Mouse (Mus musculus) lung, embryonic 14.5 days (tissue): ENCODE measurements around the gene Rab11fip5. TPM values are rescaled to one million over a fixed set of nuclear protein-coding genes. Genes with fewer than 3 reads are reported as not detected.
A peak's percentile ranks its signal among the peaks of the same experiment; 100 is the strongest.

Source experiments
- ATAC-seq: fragments of 200-750 bp; cut with Nextera tagmentation; 2 replicates; pipeline ENCODE4 v1.8.0; 2017; ENCODE audit warnings: mild to moderate bottlenecking, moderate TSS enrichment, moderate library complexity; ENCODE audit not compliant: insufficient read depth
- DNase-seq: peaks from one replicate; pipeline ENCODE4 v3.0.0-alpha.2; 2015
- H3K27ac ChIP-seq: fragments of 300-500 bp; sonication (generic); 2 replicates; pipeline ENCODE4 v1.5.1; 2014; ENCODE audit warnings: low read depth, mild to moderate bottlenecking, moderate library complexity
- H3K27me3 ChIP-seq: fragments of 300-500 bp; sonication (generic); 2 replicates; pipeline ENCODE4 v1.6.1; 2014; ENCODE audit warnings: low read length, control low read depth; ENCODE audit not compliant: insufficient read depth
- H3K36me3 ChIP-seq: fragments of 300-500 bp; sonication (generic); 2 replicates; pipeline ENCODE4 v1.6.1; 2014; ENCODE audit warnings: control low read depth; ENCODE audit not compliant: insufficient read depth
- H3K4me1 ChIP-seq: fragments of 300-500 bp; sonication (generic); 2 replicates; pipeline ENCODE4 v1.6.1; 2014; ENCODE audit warnings: antibody characterized with exemption, control low read depth; ENCODE audit not compliant: insufficient read depth
- H3K4me2 ChIP-seq: fragments of 300-500 bp; sonication (generic); 2 replicates; pipeline ENCODE4 v1.6.1; 2014; ENCODE audit warnings: mild to moderate bottlenecking
- H3K4me3 ChIP-seq: fragments of 300-500 bp; sonication (generic); 2 replicates; pipeline ENCODE4 v1.5.1; 2014; ENCODE audit warnings: low read depth, low read length
- H3K9ac ChIP-seq: fragments of 300-500 bp; sonication (generic); 2 replicates; pipeline ENCODE4 v1.6.1; 2014
- H3K9me3 ChIP-seq: fragments of 300-500 bp; sonication (generic); 2 replicates; pipeline ENCODE4 v1.6.1; 2016; ENCODE audit warnings: low read depth, low read length, control low read depth
- CTCF ChIP-seq: IDR thresholded peaks from 2 replicates; pipeline ENCODE4 v1.5.1; 2016; ENCODE audit warnings: antibody characterized with exemption, low read depth
- WGBS: fragments of 180-500 bp; shearing (Covaris S2); extraction: QIAGEN DNeasy Blood & Tissue Kit; methylation state at CpG from one replicate; pipeline ENCODE4 v1.1.7; 2014; 5-methylcytosine and 5-hydroxymethylcytosine counted together
- polyA plus RNA-seq: library from polyadenylated mRNA; unstranded; fragments of >200 nt; fragmentation: Nextera tagmentation; extraction: Ambion mirVana; gene quantifications from 2 replicates; pipeline ENCODE4 v1.2.1, GENCODE M21; 2014

Rab11fip5 gene
- polyA plus RNA-seq, 1 experiment from 2014 or later = 10.1 TPM

GRCm38 (mm10) chr6:85339273-85339901 lies 35.0 kb downstream of the Rab11fip5 start:
- no peaks in the 10 kb centered on the region for H3K9me3 ChIP-seq
- TF ChIP-seq CTCF = peak; percentile 76
- no peak overlapping the region for H3K4me2 ChIP-seq
- no peak overlapping the region for H3K27ac ChIP-seq
- no peaks in the 10 kb centered on the region for H3K4me1 ChIP-seq
- no peak overlapping the region for H3K9ac ChIP-seq
- DNase-seq (peak; percentile 59), ATAC-seq (no peak)
- no peak overlapping the region for H3K4me3 ChIP-seq
- no peaks in the 10 kb centered on the region for H3K27me3 ChIP-seq
- WGBS = 54% methylated on average over 1 of the region's 1 CpGs
- H3K36me3 ChIP-seq = peaks cover 5% of the 10 kb centered on the region; the same call in 1 of the 2 replicates

DNA sequence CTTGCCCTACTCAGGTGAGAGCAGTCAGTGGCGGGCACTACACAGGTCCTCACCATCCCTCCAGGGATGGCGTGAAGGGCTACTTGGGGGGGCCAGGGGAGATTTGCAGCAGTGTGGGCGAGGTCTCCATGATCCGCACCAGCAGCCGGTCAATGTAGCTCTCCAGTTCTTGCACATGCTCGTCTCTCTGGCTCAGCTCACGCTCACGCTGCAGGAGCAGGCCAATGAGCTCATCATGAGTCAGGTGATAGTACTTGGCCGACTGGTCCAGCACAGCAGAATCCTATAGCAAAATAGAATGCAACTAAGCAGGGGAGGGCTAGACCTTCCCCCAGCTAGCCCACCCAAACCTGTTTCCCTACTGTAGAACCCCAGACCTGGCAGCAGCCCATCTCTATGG lies 37.5 kb downstream of the Rab11fip5 start:
- no peaks in the 10 kb centered on the region for H3K27me3 ChIP-seq
- H3K9me3 ChIP-seq = no peaks in the 10 kb centered on the region
- H3K27ac ChIP-seq = no peak overlapping the region
- no peak overlapping the region for H3K9ac ChIP-seq
- H3K4me3 ChIP-seq = no peak overlapping the region
- ATAC-seq = no peak
- H3K36me3 ChIP-seq = peaks cover 5% of the 10 kb centered on the region; the same call in 1 of the 2 replicates
- H3K4me1 ChIP-seq = no peaks in the 10 kb centered on the region
- 79% methylated on average over 9 of the region's 9 CpGs for WGBS
- no peak for DNase-seq
- no peak overlapping the region for H3K4me2 ChIP-seq
- TF ChIP-seq CTCF = no peak

DNA sequence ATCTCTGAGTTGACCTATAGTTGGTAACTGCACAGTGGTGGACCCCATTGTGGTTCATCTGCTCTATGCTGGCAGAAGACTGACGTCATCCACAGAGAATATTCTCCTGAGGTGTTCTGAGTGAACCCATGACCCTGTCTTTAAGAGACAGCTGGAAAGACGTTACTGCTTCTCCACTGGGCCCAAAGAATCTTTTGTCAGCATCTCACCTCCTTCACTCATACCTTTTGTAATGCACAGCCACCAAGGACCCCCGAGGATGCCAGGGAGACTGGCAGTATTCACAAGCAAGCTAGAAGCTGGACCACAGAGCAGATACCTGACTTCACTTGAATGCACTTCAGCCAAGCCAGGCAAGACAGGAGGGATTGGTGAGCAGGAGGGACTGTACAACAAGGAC lies 39.1 kb downstream of the Rab11fip5 start:
- H3K4me1 ChIP-seq = no peaks in the 10 kb centered on the region
- TF ChIP-seq CTCF = no peak
- 59% methylated on average over 3 of the region's 3 CpGs for WGBS

DNA sequence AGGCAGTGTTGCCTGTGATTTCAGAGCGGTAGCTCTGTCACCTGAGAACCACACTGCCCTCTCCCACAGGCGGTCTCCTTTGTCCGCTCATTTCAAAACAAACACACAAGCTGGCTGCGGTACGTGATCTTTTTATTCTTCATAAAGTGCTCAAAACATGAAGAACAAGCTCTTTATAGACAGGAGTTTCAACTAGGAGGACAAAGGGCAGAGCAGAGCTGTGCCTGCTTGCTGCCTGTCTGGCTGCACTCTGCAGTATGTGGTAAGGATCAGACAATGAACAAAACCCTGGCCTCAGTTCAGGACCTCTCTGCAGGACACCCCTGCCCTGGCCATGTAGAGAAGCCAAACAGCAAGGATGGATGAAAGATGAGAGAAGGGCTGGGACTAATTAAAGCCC lies 39.6 kb downstream of the Rab11fip5 start:
- H3K4me1 ChIP-seq = no peaks in the 10 kb centered on the region
- no peak overlapping the region for H3K4me2 ChIP-seq
- no peak for ATAC-seq
- H3K36me3 ChIP-seq = peaks cover 5% of the 10 kb centered on the region; the same call in 1 of the 2 replicates
- no peak overlapping the region for H3K4me3 ChIP-seq
- no peak overlapping the region for H3K27ac ChIP-seq
- no peaks in the 10 kb centered on the region for H3K27me3 ChIP-seq
- 56% methylated on average over 5 of the region's 5 CpGs for WGBS
- no peak for DNase-seq
- no peaks in the 10 kb centered on the region for H3K9me3 ChIP-seq
- H3K9ac ChIP-seq = no peak overlapping the region
- no peak for TF ChIP-seq CTCF

More for the DNA sequence above, 39.1 kb downstream of the Rab11fip5 start:
- ATAC-seq (no peak), DNase-seq (no peak)
- Histone ChIP-seq H3K4me2 (no peak overlapping the region), H3K27me3 (no peaks in the 10 kb centered on the region), H3K9ac (no peak overlapping the region), H3K4me3 (no peak overlapping the region), H3K36me3 (peaks cover 5% of the 10 kb centered on the region; the same call in 1 of the 2 replicates), H3K27ac (no peak overlapping the region), H3K9me3 (no peaks in the 10 kb centered on the region)

DNA sequence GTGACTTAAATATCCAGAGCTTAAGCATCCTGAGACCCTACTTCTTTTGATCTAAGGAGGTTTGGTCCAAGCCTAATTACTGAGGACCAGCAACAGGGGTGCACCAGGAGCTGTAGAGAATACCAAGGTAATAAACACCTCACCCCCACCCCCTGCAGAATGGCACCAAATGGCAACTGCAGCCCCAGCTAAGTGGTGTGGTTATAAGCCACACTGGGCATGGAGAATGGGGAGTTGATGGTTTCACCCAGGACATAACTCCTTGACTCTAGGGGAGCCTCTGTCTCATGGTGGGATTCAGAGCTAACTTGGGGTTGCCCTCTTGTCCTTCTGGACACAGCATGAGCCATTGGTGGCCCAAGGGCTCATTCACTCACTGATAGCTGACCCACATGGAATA lies 40.2 kb downstream of the Rab11fip5 start:
- Histone ChIP-seq H3K36me3 (peaks cover 5% of the 10 kb centered on the region; the same call in 1 of the 2 replicates), H3K27me3 (no peaks in the 10 kb centered on the region), H3K9me3 (no peaks in the 10 kb centered on the region), H3K4me3 (no peak overlapping the region), H3K9ac (no peak overlapping the region; the same call in 1 of the 2 replicates), H3K27ac (no peak overlapping the region), H3K4me2 (peak overlapping the region; percentile 98), H3K4me1 (no peaks in the 10 kb centered on the region)
- ATAC-seq (no peak), DNase-seq (no peak)
- TF ChIP-seq CTCF = no peak

GRCm38 (mm10) chr6:85333732-85334131 lies 40.7 kb downstream of the Rab11fip5 start:
- no peak for ATAC-seq
- Histone ChIP-seq H3K27ac (0 out of 2 replicates have a peak overlapping the region, but pooled peaks have one; percentile 90), H3K4me3 (peak overlapping the region; percentile 71), H3K27me3 (no peaks in the 10 kb centered on the region), H3K36me3 (peaks cover 5% of the 10 kb centered on the region; the same call in 1 of the 2 replicates), H3K4me2 (peak overlapping the region; percentile 98), H3K4me1 (no peaks in the 10 kb centered on the region), H3K9ac (peak overlapping the region; percentile 68; the same call in 1 of the 2 replicates), H3K9me3 (no peaks in the 10 kb centered on the region)
- 1% methylated on average over 13 of the region's 13 CpGs for WGBS
- TF ChIP-seq CTCF = no peak
- DNase-seq = peak; percentile 61

DNA sequence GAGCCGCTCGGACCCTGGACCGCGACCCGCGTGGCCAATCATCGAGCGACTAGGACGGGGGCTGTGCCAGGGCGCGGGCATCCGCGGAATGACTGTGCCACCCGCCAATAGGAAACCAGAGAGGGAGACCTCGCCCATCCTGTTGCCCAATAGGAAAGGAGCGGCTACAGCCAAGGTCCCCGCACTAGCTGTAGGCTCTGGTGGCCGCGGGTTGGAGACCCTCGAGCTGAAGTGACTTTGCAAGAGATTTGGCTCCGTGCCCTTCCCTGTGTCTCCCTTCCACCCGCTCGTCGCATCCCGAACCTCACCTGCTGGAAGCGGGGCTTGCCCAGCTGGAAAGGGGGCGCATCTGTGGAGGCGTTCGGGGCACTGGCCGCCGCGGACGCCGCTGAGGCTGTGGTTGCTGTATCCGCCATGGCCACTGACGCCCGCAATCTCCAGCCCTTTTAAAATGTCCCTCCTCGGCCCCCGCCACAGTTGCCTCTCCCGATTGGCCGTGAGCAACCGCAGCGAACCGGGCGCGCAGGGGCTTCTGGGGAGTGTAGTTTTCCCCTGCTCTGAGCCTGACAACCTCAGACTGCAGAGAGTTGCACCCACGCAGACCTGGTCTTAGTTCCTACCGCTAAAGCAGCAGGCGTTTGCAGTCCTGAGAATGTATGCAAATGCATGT lies 41.3 kb downstream of the Rab11fip5 start, which contains the start of gene Sfxn5:
Gene Sfxn5 (minus strand): TSS at position 423 of the 670 bp plus-strand sequence.
- under 1% methylated on average over 49 of the region's 49 CpGs for WGBS
- peak; percentile 98 for ATAC-seq
- Histone ChIP-seq H3K27me3 (no peaks in the 10 kb centered on the region), H3K9me3 (no peaks in the 10 kb centered on the region), H3K36me3 (peaks cover 5% of the 10 kb centered on the region; the same call in 1 of the 2 replicates), H3K27ac (peak within 1 kb of the TSS; percentile 90), H3K9ac (peak within 1 kb of the TSS; percentile 68), H3K4me1 (no peaks in the 10 kb centered on the region), H3K4me3 (peak within 1 kb of the TSS; percentile 71), H3K4me2 (peak within 1 kb of the TSS; percentile 98)
- peak; percentile 97 for DNase-seq
- peak; percentile 0; the same call in 1 of the 2 replicates for TF ChIP-seq CTCF
